Mouse (Mus musculus) embryonic fibroblast, embryonic 13.5 days (primary cell): ENCODE measurements around the gene Ntrk3.

Experiments used
- CTCF ChIP-seq: IDR thresholded peaks from 2 replicates; pipeline ENCODE4 v1.5.1; 2011; ENCODE audit warnings: mild to moderate bottlenecking, control low read depth, low read length, moderate library complexity, borderline replicate concordance; ENCODE audit not compliant: insufficient read depth
- POLR2A ChIP-seq: IDR thresholded peaks from 2 replicates; pipeline ENCODE4 v1.6.1; 2011; ENCODE audit warnings: low read depth, mild to moderate bottlenecking, control low read depth, low read length, moderate library complexity

GRCm38 (mm10) chr7:78385971-78386370 lies 351.8 kb downstream of the Ntrk3 start:
- TF ChIP-seq CTCF = no peak
- no peak for TF ChIP-seq POLR2A
